Mouse (Mus musculus): Measurements from ENCODE around the gene Trappc1.

DNA sequence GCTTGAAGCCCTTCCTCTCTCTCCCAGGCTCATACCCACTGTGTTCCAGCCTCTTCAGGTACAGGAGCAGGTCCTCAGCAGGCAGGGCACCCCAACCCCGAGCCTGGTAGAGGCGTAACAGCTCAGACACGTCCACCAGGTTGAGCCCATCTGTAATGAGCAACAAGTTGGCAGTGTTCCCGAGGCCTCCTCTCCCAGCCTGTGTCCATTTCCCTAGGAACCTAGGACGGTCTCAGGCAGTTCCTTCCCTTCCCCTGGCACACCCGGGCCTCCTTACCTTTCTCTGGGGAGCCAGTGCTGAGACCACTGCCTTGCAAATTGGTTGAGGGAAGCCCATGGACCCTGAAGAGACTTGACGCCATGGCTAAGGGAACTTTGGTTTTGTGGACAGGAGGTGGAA, 21.0 kb upstream of the Trappc1 start:
- TF ChIP-seq POLR2A (IDR thresholded peaks at IDR 0.05; ENCODE audit: low read depth, low read length): no peak
- no peak for TF ChIP-seq CTCF (IDR thresholded peaks at IDR 0.05; ENCODE audit: extremely low read depth, insufficient read depth, insufficient read length, insufficient replicate concordance)
